Mouse (Mus musculus) C2C12 (cell line): ENCODE results near the gene Nek9.

Experiments used
- CEBPB ChIP-seq: IDR thresholded peaks from one replicate; pipeline ENCODE4 v1.6.1; 2011; ENCODE audit warnings: low read depth, mild to moderate bottlenecking, control low read depth, moderate library complexity
- CTCF ChIP-seq: IDR thresholded peaks from one replicate; pipeline ENCODE4 v1.5.1; 2011; ENCODE audit not compliant: control insufficient read depth, insufficient read depth, insufficient read length
- MAX ChIP-seq: IDR thresholded peaks from one replicate; pipeline ENCODE4 v1.6.1; 2011; ENCODE audit warnings: mild to moderate bottlenecking, control low read depth
- USF1 ChIP-seq: IDR thresholded peaks from one replicate; pipeline ENCODE4 v1.6.1; 2011; ENCODE audit warnings: low read depth, mild to moderate bottlenecking, control low read depth, moderate library complexity

- TF ChIP-seq CTCF, result no peak
- no peak for TF ChIP-seq CEBPB
- TF ChIP-seq USF1, result no peak
- no peak for TF ChIP-seq MAX
Measured at GRCm38 (mm10) chr12:85345559-85345958, 6.4 kb upstream of the Nek9 start.
